Comparison of ENCODE assay signal across 20 mouse cellular contexts in the genomic region with DNA sequence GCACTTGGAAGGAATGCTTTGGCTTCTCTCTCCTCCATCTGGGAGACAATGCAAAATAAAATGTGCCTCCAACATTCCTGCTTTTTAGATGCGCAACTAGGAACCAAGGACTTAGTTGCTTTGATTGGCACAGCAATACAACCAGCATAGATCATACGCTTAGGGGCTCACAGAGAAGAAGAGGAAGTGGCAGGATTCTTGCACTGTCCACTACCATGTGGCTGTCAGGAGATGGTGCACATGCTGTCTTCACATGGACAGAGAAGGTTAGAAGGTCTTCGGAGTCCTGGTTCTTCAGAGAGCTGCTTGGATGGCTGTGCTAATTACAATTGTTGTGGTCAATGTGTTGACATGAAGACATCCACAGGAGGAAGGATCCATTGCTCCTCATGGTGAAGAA.
"Had no signal": no experiment of that assay in that cellular context is flagged by ENCODE, and none has a peak within 500 bp of the region (broad histone marks: within the 10 kb centered on the region; RNA-seq: fewer than 3 reads in every experiment).

No protein-coding gene starts in this region.

- H3K36me3 ChIP-seq: kidney, embryonic 15.5 days; liver, embryonic 15.5 days; lung, embryonic 15.5 days; midbrain, embryonic 12.5 days; midbrain, embryonic 15.5 days; neural tube, embryonic 12.5 days; neural tube, embryonic 15.5 days had no signal

- H3K4me1 ChIP-seq: liver, embryonic 15.5 days; lung, embryonic 15.5 days; midbrain, embryonic 12.5 days; midbrain, embryonic 15.5 days; neural tube, embryonic 12.5 days; neural tube, embryonic 15.5 days had no signal

- H3K9me3 ChIP-seq: kidney, embryonic 15.5 days; liver, embryonic 15.5 days; lung, embryonic 15.5 days; midbrain, embryonic 12.5 days; midbrain, embryonic 15.5 days; neural tube, embryonic 12.5 days; neural tube, embryonic 15.5 days had no signal

- H3K4me2 ChIP-seq: kidney, embryonic 15.5 days; liver, embryonic 11.5 days; liver, embryonic 15.5 days; lung, embryonic 15.5 days; midbrain, embryonic 12.5 days; midbrain, embryonic 15.5 days; neural tube, embryonic 12.5 days; neural tube, embryonic 15.5 days had no signal

- H3K4me3 ChIP-seq: kidney, embryonic 15.5 days; liver, embryonic 15.5 days; lung, embryonic 15.5 days; midbrain, embryonic 12.5 days; midbrain, embryonic 15.5 days; neural tube, embryonic 12.5 days; neural tube, embryonic 15.5 days had no signal

- H3K27ac ChIP-seq: kidney, embryonic 15.5 days; liver, embryonic 15.5 days; lung, embryonic 15.5 days; macrophage; midbrain, embryonic 12.5 days; midbrain, embryonic 15.5 days; neural tube, embryonic 12.5 days; neural tube, embryonic 15.5 days; stomach, postnatal 0 days had no signal

- DNase-seq: kidney, adult 8-10 months; kidney, postnatal 10 days; kidney, postnatal 36 days; lung, adult 18-20 months; lung, postnatal 10 days; right cerebral cortex, adult 18-20 months; right cerebral cortex, postnatal 14 days; right cerebral cortex, postnatal 4 days; thymus, postnatal 25 days had no signal

- ATAC-seq: intestine, postnatal 0 days; midbrain, embryonic 15.5 days had no signal

- H3K9ac ChIP-seq: kidney, embryonic 15.5 days; liver, embryonic 15.5 days; lung, embryonic 15.5 days; midbrain, embryonic 12.5 days; midbrain, embryonic 15.5 days; neural tube, embryonic 12.5 days; neural tube, embryonic 15.5 days had no signal

- H3K27me3 ChIP-seq: kidney, embryonic 15.5 days; liver, embryonic 15.5 days; lung, embryonic 15.5 days; midbrain, embryonic 12.5 days; midbrain, embryonic 15.5 days; neural tube, embryonic 12.5 days; neural tube, embryonic 15.5 days had no signal
